Mouse (Mus musculus): ENCODE data around the gene Usp7.
"Not testable (repeated sequence)": the region's sequence is repeated elsewhere in the genome, so short reads cannot be mapped to it uniquely, and the experiment has no call there.

Usp7 gene

DNA sequence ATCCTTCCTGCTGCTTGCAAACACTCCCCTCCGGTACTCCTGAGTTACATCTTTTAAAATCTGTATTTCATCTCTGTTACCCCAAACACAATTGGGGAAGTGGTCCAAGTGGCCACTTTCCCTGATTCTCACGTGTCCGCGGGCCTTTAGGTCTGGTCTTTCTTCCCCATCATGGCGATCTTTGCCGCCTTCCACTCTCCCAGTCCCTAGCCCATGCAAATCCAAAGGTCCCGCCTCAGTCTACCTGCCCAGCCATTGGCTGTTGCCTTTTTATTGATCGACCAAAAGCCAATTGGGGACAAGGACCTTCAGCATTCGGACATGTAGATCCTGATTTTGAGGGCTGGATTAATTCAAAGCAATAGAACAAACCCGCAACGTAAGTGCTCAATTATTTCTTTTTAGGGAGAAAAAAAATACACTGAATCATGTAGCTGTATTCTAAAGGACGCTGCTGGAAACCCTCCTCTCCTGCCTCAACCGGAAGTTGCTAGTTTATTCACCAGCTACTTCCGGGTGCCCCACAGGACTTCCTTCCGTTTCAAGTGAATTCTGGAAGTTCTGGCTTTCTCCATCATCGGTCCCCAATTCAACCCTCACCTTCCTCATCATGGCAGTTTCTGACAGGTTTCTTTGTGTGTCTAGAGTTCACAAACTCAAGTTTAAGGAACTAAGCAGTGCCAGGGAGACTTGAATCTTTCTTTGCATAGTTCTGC lies 8.8 kb downstream of the Usp7 start:
- no peak for DNase-seq (ENCODE audit: low read depth, low spot score)

DNA sequence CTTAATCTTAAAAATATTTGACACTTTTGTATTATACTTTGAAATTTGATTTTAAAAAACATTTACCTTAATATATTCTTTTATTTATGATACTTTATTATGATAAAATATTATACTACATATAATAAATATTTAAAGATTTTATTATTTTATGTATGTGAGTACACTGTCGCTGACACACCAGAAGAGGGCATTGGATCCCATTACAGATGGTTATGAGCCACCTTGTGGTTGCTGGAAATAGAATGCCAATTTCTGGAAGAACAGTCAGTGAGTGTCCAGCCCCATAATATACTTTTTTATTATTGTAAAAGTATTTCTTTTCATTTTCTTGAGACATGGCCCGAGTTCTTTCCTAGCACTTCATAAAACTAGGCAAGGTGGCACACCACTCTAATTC lies 10.4 kb downstream of the Usp7 start:
- no peak for DNase-seq (ENCODE audit: low read depth, low spot score)

DNA sequence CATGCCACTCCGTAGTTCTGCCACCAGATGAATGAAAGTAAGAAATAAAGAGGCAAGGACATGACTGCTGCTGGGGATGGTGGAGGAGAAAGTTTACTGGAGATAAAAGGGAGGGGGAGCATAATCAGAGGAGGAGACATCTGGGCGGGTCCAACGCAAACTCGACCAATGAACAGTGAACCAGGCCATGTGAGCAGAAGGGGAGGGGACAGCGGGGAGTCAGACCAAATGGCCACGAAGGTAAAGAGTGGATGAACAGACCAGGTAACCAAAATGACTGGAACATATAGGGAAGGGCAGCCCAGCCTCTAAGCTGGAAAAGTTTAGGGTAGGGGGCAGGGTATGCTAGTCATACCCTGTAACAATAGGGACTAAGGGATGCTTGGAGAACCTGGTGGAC lies 10.9 kb downstream of the Usp7 start:
- DNase-seq (ENCODE audit: low read depth, low spot score) = no peak

DNA sequence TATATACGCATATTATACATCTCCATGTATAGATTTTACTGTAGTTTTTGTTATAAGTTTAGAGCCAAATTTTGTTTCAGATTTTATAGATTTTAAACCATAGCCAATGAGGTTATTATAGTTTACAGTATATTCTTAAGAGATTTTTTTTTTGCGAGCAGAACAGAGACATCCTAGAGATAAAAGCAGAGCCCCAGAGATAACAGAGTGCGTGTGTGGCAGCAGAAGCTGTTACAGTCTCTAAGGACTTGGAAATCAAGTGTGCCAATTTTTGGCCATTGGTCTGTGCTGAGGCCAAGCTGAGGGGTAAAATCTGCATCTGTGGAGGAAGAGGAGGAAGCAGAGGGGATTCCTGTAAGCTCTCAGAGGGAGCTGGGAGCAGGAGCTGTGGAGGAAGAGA lies 11.9 kb downstream of the Usp7 start:
- DNase-seq (ENCODE audit: low read depth, low spot score) = no peak

DNA sequence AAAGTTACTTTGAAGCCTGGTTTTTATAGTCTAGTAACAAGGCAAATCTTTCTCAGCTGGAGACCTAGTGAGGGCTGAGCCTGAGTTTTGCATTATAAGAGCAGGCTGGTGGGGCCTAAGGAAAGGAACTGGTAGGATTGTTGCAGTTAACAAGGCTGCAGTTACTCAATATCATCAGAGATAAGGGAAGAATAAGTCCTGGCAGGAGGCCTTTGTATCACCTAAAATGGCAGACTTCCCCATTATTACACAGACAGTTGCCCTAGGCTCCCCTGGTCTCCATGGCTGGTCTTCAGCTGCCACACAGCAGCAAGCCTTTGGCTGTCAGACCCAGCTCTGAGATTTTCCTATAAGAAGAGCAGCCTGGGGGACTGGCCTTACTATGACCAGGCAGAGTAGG lies 13.4 kb downstream of the Usp7 start:
- DNase-seq (ENCODE audit: low read depth, low spot score) = no peak

DNA sequence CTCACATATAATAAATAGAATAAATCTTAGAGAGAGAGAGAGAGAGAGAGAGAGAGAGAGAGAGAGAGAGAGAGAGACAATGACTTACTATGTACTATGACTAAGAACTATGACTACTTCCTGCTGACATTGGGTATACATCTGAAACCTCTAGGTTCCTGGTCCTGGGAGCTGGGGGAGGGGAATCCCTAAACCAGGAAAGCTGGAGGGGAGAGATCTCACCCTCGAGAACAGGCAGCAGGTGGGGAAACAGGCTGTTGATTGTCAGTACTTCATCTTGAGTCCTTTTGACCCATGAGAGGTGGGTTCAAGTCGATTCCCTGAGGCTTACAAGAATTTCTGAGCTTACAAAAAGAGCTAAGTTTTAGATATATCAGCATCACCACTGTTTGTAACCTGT lies 14.9 kb downstream of the Usp7 start:
- no peak for DNase-seq (ENCODE audit: low read depth, low spot score)

DNA sequence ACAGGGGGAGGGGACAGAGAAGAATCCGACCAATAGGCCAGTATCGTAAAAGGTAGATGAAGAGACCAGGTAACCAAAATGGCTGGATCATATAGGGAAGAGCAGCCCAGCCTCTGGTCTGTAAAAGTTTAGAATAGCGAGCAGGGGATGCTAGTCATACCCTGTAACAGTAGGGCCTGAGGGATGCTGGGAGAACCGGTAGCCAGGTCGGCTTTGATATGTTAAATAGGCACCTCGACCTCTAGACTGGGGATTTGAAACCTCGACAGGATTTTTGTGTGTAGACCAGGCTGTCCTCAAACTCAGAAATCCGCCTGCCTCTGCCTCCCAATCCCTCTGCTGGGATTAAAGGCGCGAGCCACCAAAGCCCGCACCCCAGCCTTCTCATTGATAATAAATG lies 15.5 kb downstream of the Usp7 start:
- no peak for DNase-seq (ENCODE audit: low read depth, low spot score)

DNA sequence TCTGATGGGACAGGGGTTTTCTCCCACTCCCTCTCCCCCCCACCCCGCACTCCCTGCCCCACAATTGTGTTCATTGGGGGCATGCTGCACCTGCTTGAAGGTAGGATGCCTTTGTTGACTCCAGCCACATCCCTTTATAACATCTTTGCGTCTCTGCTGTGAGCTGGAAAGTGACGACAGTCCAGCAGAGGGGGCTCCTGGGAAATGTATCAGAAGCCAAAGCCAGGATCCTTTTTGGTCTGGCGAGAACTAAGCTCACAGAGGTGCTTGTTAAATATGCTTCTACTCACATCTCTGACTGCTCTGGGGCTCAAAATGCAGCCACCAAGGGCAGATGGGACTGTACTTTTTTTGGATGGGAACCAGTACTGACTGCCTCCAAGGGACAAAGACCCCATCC lies 21.0 kb downstream of the Usp7 start:
- no peak for DNase-seq (ENCODE audit: low read depth, low spot score)

DNA sequence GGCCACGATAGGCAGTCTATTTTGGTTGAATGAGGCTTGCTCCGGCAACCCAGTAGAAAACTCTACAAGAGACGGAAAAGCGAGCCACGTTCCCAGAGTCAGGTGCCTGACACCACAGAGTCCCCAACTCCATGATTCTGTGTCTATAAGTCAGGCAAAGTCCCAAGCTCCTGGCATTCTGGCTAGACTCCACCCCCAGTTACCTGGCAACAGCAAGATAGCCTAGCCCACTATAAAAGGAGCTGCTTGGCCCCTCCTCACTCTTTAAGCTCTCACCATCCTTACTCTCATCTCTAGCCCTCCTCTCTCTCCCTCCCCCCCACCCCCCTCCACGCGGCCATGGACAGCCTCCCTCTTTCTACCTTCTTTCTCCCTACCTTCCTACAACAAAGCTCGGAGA lies 21.8 kb downstream of the Usp7 start:
- not testable (repeated sequence) for DNase-seq (ENCODE audit: low read depth, low spot score)

DNA sequence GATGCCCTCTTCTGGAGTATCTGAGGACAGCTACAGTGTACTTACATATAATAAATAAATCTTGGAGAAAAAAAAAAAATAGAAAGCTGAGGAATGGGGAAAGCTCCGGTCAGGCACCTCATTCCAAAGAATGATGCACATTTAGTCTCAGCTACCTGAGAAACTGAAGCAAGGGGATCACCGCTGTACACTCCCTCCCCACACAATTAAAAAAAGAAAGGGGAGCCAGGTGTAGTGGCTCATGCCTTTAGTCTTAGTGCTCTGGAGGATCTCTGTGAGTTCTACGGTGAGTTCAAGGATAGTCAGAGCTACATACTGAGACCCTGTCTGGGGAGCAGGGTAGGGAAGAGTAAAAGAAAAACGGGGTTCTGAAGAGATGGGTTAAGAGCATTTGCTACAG lies 22.6 kb downstream of the Usp7 start:
- peak; percentile 9 for DNase-seq (ENCODE audit: low read depth, low spot score)

DNA sequence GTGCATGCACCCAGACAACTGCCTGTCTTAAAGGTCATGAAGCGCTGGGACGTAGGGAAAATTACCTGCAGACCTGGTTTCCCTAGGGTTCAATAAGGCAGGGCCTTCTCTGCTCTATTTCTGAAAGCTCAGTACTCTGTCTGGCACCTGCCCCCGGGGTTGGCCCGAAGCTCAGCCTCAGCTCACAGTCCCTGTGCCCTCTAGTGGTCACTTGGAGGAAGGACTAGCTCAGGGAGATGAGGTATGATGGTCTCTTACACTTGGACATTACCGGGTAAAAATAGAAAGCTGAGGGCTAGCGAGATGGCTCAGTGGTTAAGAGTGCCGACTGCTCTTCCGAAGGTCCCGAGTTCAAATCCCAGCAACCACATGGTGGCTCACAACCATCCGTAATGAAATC lies 23.0 kb downstream of the Usp7 start:
- DNase-seq (ENCODE audit: low read depth, low spot score) = peak; percentile 83

DNA sequence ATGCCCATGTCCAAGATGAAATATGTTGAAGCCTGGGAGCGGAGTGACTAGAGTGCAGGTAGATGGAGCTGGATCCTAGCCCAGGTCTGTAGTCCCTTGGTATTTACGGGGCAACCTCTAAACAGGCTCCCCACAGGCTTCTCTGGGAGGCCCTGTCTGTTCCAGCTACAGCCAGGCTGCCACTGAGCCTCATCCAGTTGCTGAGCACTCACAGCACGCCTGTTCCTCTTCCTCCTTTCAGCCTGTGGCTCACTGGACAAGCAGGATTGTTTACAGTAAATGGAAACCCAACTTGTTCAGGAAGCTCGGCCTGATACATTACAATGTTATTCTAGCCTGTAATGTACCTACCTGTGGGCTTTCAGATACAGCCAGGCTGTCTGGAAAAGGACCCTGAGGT lies 23.5 kb downstream of the Usp7 start:
- no peak for DNase-seq (ENCODE audit: low read depth, low spot score)

DNA sequence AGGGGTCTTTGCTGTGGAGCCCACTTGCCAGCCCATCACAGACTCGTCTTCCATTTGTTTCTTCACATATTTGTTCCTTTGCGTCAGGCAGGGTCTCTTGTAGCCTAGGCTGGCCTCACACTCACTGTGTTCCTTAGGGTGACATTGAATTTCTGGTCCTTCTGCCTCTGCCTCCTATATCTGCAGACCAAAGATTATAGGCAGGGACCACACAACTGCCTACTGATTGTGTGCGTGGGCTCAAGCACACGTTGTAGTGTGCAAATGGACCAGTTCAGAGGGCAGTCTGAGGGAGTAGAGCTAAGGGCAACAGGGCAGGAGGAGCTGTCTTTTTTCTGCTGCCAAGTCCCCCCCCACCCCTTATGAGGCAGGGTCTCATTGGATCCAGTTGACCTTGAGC lies 24.0 kb downstream of the Usp7 start:
- no peak for DNase-seq (ENCODE audit: low read depth, low spot score)

DNA sequence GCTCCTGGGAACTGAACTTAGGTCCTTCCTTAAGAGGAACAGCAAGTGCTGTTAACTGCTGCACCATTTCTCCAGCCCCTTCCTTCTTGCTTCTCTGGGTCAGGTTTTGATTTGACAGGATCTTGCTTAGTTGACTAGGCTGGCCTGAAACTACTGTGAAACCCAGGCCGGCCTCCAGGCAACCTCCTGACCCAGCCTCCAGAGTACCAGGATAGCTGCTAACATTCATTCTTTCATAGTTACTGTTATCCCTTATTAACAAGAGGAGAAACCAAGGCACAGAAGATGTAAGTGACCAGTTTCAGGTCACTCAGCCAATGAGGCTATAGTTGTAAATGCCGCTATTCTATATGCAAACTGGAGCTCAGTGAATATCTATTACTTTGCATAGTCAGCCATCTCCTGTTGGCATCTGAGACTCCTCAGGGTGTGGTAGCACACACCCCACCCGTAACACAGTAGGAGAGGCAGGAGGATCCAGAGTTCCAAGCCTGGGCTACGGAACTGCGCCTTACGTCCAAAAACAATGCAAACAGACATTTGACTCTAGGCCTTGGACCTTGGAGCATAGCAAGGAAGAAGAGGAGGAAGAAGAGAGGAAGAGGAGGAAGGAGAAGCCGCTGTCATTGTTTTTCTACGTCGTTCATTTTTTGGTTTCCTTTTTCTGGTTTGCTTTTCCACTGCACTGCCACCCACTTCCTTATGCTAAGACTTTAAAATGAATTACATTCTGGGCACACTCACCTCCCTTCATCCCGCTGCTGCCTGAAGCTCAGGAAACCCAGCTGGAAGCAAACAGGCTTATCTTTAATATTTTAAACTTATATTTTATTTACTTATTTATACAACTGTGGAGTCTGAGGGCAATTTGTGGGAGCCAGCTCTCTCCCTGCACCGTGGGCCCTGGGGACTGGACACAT lies 24.7 kb downstream of the Usp7 start:
- DNase-seq (ENCODE audit: low read depth, low spot score) = no peak

DNA sequence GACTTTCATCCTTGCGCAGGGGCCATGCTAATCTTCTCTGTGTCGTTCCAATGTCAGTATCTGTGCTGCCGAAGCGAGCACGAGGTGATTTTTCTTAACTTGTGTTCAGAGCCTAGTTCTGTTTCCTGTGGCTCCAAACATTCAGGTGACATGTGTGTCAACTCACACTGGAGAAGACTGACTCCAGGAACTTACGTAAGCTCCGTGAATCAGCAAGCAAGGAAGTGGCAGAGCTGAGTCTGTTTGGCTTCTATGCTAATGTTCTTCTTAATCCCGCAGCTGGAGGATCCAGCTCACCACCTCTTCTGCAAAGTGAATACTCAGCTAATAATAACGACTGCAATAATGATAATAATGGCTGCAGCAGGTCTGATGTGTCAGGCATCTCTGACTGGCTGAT lies 25.9 kb downstream of the Usp7 start:
- DNase-seq (ENCODE audit: low read depth, low spot score) = no peak

DNA sequence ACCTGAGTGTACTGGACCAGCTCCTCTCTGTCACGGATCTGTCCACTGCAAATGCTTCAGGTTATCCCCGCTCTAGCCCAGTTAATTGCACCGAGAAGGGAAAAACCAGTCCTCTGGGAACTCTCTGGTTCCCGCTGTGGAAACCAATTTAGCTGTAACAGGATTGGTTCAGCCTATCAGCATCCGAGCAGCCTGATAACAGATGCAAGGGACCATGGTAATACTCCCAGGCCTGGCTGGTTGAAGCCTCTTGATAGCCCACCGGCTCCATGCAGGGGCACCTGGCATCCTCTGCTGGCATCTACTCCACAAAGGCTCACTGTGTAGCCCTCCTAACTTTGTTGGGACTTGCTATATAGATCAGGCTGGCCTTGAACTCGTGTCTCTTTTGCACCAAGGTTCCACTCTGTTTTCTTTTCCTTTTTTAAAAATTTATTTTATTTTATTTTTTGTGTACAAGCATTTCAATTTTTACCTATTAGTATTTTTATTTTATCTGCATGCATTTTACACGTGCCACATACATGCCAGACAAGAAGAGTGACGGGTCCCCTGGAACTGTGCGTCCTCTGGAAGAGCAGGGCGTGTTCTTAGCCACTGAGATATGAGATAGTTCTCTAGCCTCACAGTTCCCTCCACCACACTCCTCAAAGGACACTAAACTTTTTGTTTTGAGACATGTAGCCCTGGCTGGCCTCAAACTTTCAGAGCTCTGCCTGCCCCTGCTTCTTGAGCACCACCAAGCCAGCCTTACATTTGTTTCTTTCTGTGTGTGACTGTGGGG lies 27.8 kb downstream of the Usp7 start:
- DNase-seq (ENCODE audit: low read depth, low spot score) = no peak

DNA sequence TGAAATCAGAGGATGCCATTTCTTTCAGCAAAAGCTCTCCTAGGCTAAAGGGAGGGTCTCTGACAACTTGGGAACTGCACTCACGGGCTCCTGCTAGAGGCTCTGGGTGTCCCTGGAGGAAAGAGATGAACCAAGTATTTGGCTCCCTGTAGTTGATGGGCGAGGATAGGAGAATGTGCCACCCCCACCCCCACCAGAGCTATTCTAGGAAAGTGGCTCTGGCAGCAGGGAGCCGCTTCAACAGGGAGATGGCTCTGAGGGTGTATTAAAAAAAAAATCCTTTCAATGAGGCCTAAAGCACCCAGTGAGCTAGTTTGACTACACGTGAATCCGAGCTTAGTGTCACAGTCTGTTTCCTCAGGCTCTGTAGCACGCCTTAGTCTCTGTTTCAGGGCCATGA lies 29.1 kb downstream of the Usp7 start:
- no peak for DNase-seq (ENCODE audit: low read depth, low spot score)

DNA sequence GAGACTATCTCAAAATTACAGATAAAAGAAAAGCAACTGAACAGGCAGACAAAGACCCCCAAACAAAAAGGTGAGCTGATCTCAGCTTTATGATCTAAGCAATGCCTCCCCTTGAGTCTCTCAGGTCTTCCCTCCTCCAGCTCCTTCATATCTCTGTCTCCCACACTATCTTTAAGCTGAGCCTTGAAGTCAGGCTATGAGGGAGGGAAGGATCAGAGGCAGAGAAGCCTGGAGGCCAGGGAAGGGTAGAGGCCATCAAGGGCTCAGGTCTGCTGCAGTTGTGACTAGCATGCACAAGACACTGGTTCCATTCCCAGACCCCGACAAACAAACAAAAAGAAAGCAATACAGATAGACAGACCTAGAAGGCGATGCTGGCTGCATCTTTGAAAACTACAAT lies 30.2 kb downstream of the Usp7 start:
- DNase-seq (ENCODE audit: low read depth, low spot score) = no peak

DNA sequence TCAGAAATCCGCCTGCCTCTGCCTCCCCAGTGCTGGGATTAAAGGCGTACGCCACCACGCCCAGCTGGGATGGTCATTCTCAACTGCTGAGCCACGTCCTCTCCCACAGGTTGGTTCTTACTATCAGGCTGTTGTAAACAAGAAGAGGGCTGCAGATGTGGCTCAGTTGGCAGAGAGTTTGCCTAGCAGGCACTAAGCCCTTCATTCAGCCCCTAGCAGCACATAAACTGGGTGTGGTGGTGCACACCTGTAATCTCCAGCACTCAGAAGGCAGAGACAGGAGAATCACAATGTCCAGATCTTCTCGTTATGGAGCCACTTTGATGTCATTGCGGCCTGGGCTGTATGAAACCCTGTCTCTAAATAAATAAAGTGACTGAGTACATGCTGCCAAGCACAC lies 31.1 kb downstream of the Usp7 start:
- DNase-seq (ENCODE audit: low read depth, low spot score) = no peak

DNA sequence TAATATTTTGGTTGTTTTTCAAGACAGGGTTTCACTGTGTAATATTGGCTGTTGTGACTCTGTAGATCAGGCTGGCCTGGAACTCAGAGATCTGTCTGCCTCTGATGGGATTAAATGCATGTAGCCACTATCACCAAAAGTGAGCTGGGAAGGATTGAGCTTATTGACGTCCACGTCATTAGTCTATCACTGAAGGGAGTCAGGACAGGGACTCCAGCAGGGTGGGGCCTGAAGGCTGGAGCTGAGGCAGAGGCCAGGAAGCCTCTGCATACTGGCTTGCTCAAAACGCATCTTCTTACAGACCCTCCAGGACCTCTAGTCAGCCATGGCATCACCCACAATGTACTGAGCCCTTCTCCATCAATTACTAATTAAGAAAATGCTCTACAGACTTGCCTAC lies 33.1 kb downstream of the Usp7 start:
- no peak for DNase-seq (ENCODE audit: low read depth, low spot score)

DNA sequence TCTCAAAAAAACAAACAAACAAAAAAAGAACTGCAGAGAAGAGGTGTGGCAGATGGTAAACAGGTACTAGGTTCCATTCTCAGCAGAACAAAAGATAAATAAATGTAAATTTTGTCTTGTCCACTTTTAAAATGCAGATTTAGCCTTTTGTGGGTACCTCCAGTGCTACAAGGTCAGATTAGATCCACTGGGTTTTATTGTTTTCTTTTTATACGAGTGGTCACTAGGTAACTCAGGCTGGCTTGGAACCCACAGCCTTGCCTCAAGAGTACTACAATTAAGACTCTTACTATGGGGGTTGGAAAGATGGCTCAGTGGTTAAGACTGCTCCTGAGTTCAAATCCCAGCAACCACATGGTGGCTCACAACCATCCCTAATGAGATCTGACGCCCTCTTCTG lies 33.9 kb downstream of the Usp7 start:
- no peak for DNase-seq (ENCODE audit: low read depth, low spot score)

DNA sequence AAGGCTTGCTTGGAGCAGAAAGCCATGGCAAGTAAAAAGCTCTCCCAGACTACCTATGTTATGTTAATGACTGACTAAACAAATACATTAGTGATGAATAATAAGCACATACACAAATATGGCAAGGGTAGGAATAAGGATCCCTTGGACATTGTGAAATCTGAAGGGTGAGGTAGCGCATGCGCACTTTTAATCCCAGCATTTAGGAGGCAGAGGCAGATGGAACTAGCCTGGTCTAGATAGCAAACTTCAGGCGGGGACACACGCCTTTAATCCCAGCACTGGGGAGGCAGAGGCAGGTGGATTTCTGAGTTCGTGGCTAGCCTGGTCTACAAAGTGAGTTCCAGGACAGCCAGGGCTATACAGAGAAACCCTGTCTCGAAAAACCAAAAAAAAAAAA lies 34.5 kb downstream of the Usp7 start:
- DNase-seq (ENCODE audit: low read depth, low spot score) = not testable (repeated sequence)

Measured in CD4-positive, CD25-positive, alpha-beta regulatory T cell, adult 2 months (primary cell).